Mouse (Mus musculus) liver, postnatal 0 days (tissue): ENCODE data around the gene Msi2. TPM values are rescaled to one million over a fixed set of nuclear protein-coding genes. Genes with fewer than 3 reads are reported as not detected.

Source experiments
- ATAC-seq: fragments of 200-750 bp; cut with Nextera tagmentation; 2 replicates; pipeline ENCODE4 v1.8.0; 2017; ENCODE audit warnings: mild to moderate bottlenecking, moderate library complexity
- DNase-seq: peaks from one replicate; pipeline ENCODE4 v3.0.0-alpha.2; 2016
- H3K27ac ChIP-seq: fragments of 300-500 bp; sonication (generic); 2 replicates; pipeline ENCODE4 v1.5.1; 2014; ENCODE audit warnings: antibody characterized with exemption, moderate library complexity, mild to moderate bottlenecking, low read depth
- H3K27me3 ChIP-seq: fragments of 300-500 bp; sonication (generic); 2 replicates; pipeline ENCODE4 v1.6.1; 2014; ENCODE audit warnings: low read length, control low read depth, mixed read lengths; ENCODE audit not compliant: insufficient read depth
- H3K36me3 ChIP-seq: fragments of 300-500 bp; sonication (generic); replicated peaks from 2 replicates; pipeline ENCODE4 v1.6.1; 2014; ENCODE audit warnings: mild to moderate bottlenecking, control low read depth, low read length, moderate library complexity, mixed read lengths; ENCODE audit not compliant: insufficient read depth
- H3K4me1 ChIP-seq: fragments of 300-500 bp; sonication (generic); 2 replicates; pipeline ENCODE4 v1.6.1; 2014; ENCODE audit warnings: antibody characterized with exemption, mild to moderate bottlenecking, control low read depth; ENCODE audit not compliant: insufficient read depth
- H3K4me2 ChIP-seq: fragments of 300-500 bp; sonication (generic); 2 replicates; pipeline ENCODE4 v1.6.1; 2014; ENCODE audit warnings: low read depth, mild to moderate bottlenecking, low read length, moderate library complexity, mixed read lengths
- H3K4me3 ChIP-seq: fragments of 300-500 bp; sonication (generic); 2 replicates; pipeline ENCODE4 v1.5.1; 2014; ENCODE audit warnings: low read depth, low read length
- H3K9ac ChIP-seq: fragments of 300-500 bp; sonication (generic); replicated peaks from 2 replicates; pipeline ENCODE4 v1.6.1; 2014; ENCODE audit warnings: mild to moderate bottlenecking, moderate library complexity
- H3K9me3 ChIP-seq: fragments of 300-500 bp; sonication (generic); 2 replicates; pipeline ENCODE4 v1.6.1; 2016; ENCODE audit warnings: mild to moderate bottlenecking, control low read depth, low read length, mixed read lengths
- CTCF ChIP-seq: sonication (generic); IDR thresholded peaks from 2 replicates; pipeline ENCODE4 v1.5.1; 2016; ENCODE audit warnings: antibody characterized with exemption, low read depth
- EP300 ChIP-seq: IDR thresholded peaks from 2 replicates; pipeline ENCODE4 v1.6.1; 2016; ENCODE audit warnings: antibody characterized with exemption, low read depth, mild to moderate bottlenecking
- WGBS: fragments of 180-500 bp; shearing (Covaris S2); extraction: QIAGEN DNeasy Blood & Tissue Kit; methylation state at CpG from one replicate; pipeline ENCODE4 v1.1.7; 2014; ENCODE audit not compliant: insufficient replicate concordance; 5-methylcytosine and 5-hydroxymethylcytosine counted together
- polyA plus RNA-seq: library from polyadenylated mRNA; unstranded; fragments of >200 nt; fragmentation: Nextera tagmentation; extraction: Ambion mirVana; gene quantifications from 2 replicates; pipeline ENCODE4 v1.2.1, GENCODE M21; 2015

Msi2 gene
- polyA plus RNA-seq, 1 experiment from 2014 or later = 3.7 TPM

DNA sequence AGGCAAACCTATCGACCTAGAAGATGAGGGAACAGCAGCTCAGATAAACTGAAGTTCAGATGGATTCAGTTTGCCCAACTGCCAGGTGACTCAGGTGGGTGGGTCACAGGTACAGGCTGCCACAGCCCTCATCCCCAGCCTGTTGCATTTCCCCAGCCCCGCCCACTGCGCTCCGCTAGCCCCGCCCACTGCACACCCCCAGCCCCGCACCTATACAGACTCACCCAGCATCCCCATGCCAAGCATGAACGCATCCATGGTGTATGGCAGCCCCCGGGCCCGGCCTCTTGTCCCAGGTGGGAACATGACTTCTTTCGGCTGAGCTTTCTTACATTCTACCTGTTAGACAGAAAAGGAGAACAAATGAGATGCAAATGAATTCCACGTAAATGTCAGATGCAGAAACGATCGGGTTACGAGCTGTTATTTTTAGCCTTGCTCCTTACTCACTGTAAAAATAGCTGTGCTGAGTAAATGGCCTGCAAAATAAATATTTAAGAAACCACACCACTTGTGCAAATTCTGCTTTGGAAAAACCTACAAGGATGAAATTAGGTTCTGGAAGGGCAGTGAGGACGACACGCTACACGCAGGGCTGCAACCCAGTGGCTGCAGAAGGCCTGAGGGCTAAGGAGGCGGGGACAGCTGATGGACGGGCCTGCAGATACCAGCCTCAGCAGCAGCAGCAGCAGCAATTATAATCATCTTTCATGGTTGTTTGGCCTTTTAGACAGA, 323.8 kb downstream of the Msi2 start:
- Histone ChIP-seq H3K4me3 (no peak overlapping the region), H3K4me1 (no peaks in the 10 kb centered on the region), H3K36me3 (no peaks in the 10 kb centered on the region), H3K9ac (no peak overlapping the region), H3K9me3 (no peaks in the 10 kb centered on the region), H3K27ac (no peak overlapping the region), H3K27me3 (no peaks in the 10 kb centered on the region), H3K4me2 (no peak overlapping the region)
- TF ChIP-seq EP300 (no peak), CTCF (no peak)
- 79% methylated on average over 19 of the region's 19 CpGs for WGBS
- DNase-seq = no peak
- ATAC-seq = no peak

DNA sequence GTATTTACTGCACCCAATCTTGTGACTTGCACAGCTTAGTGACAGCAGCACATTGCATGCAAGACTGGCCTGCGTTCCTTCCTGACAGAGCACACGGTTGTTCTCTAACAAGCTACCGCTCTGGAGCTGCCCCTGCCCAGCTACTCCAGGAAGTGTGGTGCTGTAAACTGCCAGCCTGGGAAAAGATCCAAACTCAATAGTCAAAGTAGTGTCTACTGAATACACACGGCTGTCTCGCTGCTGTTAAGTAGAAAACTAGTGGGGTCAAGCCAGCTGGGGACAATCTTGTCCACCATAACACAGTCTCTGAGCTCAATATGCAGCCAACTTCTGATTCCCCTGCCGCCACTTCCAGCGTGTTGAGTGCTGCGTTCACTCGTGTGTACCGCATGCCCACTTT, 325.6 kb downstream of the Msi2 start:
- no peak overlapping the region for H3K27ac ChIP-seq
- H3K4me3 ChIP-seq = no peak overlapping the region
- H3K36me3 ChIP-seq = no peaks in the 10 kb centered on the region
- no peak overlapping the region for H3K9ac ChIP-seq
- no peaks in the 10 kb centered on the region for H3K27me3 ChIP-seq
- no peaks in the 10 kb centered on the region for H3K9me3 ChIP-seq
- ATAC-seq = no peak
- H3K4me1 ChIP-seq = no peaks in the 10 kb centered on the region; the same call in 1 of the 2 replicates
- TF ChIP-seq CTCF = no peak
- no peak for TF ChIP-seq EP300
- DNase-seq = no peak
- no peak overlapping the region for H3K4me2 ChIP-seq
- WGBS = 81% methylated on average over 10 of the region's 10 CpGs

DNA sequence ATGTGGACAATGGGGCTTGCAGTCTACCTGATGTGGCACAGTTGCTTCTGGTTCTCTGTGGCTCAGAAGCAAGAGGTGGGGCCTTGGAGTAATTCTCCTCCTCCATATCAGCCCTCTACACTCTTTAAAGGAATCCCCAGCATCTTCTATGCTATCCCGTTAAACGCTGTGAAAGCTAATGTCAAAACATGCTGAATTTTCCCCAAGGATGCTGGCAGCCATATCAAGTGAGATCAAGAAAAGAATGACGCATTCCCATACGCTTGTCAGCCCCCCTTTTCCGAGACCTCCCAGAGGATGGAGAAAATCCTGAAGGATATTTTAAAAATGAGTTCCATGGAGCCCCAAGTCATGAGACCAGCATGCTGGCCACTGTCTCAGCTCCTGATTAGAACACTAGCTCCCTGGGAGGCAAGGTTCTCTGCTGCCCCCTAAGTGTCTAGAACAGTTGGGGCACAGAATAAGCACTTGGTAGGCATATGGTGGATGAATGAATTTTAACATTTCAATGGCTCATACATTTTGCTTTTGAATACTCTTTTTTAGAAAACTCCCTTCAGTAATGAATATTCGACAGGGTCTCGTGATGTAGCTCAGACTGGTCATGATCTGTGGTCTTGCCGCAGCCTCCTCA, 327.0 kb downstream of the Msi2 start:
- Histone ChIP-seq H3K36me3 (no peaks in the 10 kb centered on the region), H3K4me3 (no peak overlapping the region), H3K27me3 (no peaks in the 10 kb centered on the region), H3K4me1 (peaks cover 9% of the 10 kb centered on the region), H3K9me3 (no peaks in the 10 kb centered on the region), H3K27ac (no peak overlapping the region), H3K4me2 (no peak overlapping the region), H3K9ac (no peak overlapping the region)
- 0 out of 2 replicates have a peak, but pooled peaks have one; percentile 11 for TF ChIP-seq CTCF
- TF ChIP-seq EP300 = no peak
- DNase-seq (no peak), ATAC-seq (no peak)
- WGBS = 87% methylated on average over 8 of the region's 8 CpGs

DNA sequence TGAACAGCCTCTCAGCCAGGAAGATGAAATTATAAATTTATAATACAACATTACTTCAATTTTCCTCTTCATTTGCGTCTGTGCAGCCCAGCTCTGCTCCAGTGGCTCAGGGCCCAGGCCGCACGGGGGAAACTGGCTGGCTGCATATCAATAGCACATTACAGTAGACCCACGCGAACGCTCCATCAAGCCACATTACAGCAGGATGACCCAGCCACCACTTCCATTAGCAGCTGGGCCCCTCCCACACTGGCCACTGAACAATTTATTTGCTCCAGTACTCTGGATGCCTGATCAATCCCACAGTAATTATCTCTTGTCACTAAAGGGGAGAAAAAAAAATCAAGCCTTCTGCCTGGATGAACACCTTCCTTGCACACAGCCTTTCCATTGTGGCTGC, 328.8 kb downstream of the Msi2 start:
- Histone ChIP-seq H3K36me3 (no peaks in the 10 kb centered on the region), H3K9ac (no peak overlapping the region), H3K4me3 (no peak overlapping the region), H3K27ac (no peak overlapping the region), H3K4me1 (peaks cover 11% of the 10 kb centered on the region), H3K27me3 (no peaks in the 10 kb centered on the region), H3K9me3 (no peaks in the 10 kb centered on the region), H3K4me2 (no peak overlapping the region)
- no peak for DNase-seq
- ATAC-seq = no peak
- WGBS = 91% methylated on average over 6 of the region's 6 CpGs
- TF ChIP-seq EP300 = no peak
- no peak for TF ChIP-seq CTCF

DNA sequence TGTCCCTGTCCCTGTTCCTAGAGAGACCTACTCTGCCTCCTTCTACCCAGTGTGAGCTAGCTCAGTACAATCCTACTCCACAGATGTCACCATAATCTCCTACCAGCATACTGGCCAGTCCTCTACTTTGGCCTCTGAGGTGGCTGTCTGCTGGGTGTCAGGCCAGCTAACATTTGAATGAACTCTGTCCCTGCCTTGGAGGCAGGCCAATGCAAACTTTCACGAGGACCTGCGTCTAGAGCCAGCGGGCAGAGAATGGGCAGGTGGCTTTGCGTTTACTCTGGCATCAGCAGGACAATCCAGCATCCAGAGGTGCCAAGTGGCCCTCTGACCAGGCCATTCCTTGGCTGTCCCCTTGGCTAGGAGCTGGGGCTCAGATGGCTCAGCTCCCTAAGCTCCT, 331.4 kb downstream of the Msi2 start:
- peak; percentile 95 for ATAC-seq
- DNase-seq = peak; percentile 76
- Histone ChIP-seq H3K27ac (peak overlapping the region; percentile 46), H3K4me2 (no peak overlapping the region), H3K9me3 (no peaks in the 10 kb centered on the region), H3K9ac (no peak overlapping the region), H3K36me3 (no peaks in the 10 kb centered on the region; the same call in 1 of the 2 replicates), H3K4me1 (peaks cover 11% of the 10 kb centered on the region), H3K4me3 (no peak overlapping the region), H3K27me3 (no peaks in the 10 kb centered on the region)
- 79% methylated on average over 4 of the region's 4 CpGs for WGBS
- TF ChIP-seq CTCF (no peak), EP300 (peak; percentile 11; the same call in 1 of the 2 replicates)

DNA sequence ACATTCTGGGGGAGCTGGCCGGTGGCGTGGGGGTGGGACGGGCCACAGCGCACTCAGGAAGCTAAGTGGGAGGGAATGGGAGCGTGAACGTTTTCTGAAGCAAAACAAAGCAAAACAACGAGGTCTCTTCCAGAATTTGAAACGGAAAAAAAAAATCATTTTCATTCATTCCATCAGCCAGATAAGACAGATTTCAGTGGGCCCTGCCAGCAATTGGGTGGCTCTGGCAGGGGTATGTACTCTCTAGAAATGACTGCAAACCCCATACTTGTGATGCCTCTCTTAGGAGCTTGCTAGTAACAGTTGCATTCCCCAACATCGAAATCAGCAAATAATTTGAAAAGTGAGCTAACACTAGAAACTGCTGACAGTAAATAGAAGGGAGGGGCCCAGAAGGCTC, 335.9 kb downstream of the Msi2 start:
- H3K9me3 ChIP-seq = no peaks in the 10 kb centered on the region
- H3K36me3 ChIP-seq = peaks cover 2% of the 10 kb centered on the region; the same call in 1 of the 2 replicates
- DNase-seq (no peak), ATAC-seq (no peak)
- H3K4me1 ChIP-seq = peaks cover 9% of the 10 kb centered on the region
- TF ChIP-seq EP300 (no peak), CTCF (no peak)
- 71% methylated on average over 9 of the region's 9 CpGs for WGBS
- no peaks in the 10 kb centered on the region for H3K27me3 ChIP-seq
- no peak overlapping the region for H3K9ac ChIP-seq
- no peak overlapping the region for H3K27ac ChIP-seq
- H3K4me3 ChIP-seq = no peak overlapping the region
- no peak overlapping the region for H3K4me2 ChIP-seq
